Mouse (Mus musculus): ENCODE data around the gene Tmem150b. TPM values are rescaled to one million over a fixed set of nuclear protein-coding genes. Genes with fewer than 3 reads are reported as not detected.

Gene Tmem150b
- polyA plus RNA-seq, 1 experiment: not detected

DNA sequence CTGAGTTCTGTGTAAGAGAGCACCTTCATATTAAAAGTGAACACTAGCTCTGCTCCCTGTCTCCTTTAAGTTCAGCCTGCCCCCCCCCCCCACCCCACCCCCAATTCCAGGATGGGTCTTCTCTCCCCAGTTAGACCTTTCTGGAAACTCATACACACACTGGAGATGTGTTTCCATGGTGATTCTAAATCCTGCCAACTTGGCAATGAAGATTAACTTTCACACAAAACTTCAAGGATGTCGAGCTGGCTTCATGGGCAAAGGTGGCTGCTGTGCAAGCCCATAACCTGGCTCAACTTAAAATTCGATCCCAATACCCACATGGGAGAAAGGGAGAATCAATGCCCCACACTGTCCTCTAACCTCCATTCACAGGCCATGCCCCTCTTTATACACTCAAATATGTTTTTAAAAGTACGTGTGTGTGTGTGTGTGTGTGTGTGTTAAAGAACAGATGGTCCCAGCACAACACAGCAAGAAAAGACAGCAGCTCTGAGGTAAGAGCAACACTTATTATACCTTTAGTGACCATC lies 65.1 kb downstream of the Tmem150b start:
- H3K27me3 ChIP-seq (ENCODE audit: control insufficient read depth): no peaks in the 10 kb centered on the region
- H3K9me3 ChIP-seq (ENCODE audit: control insufficient read depth, low read length): no peaks in the 10 kb centered on the region
- peaks cover 60% of the 10 kb centered on the region for H3K36me3 ChIP-seq (ENCODE audit: control insufficient read depth)
- H3K4me3 ChIP-seq (replicated peaks): peak overlapping the region; percentile 83
- TF ChIP-seq TAL1 (IDR thresholded peaks at IDR 0.05; ENCODE audit: low read length) (no peak), GATA1 (IDR thresholded peaks at IDR 0.05; ENCODE audit: low read length) (no peak)
- H3K4me1 ChIP-seq (ENCODE audit: control insufficient read depth): peaks cover 61% of the 10 kb centered on the region

DNA sequence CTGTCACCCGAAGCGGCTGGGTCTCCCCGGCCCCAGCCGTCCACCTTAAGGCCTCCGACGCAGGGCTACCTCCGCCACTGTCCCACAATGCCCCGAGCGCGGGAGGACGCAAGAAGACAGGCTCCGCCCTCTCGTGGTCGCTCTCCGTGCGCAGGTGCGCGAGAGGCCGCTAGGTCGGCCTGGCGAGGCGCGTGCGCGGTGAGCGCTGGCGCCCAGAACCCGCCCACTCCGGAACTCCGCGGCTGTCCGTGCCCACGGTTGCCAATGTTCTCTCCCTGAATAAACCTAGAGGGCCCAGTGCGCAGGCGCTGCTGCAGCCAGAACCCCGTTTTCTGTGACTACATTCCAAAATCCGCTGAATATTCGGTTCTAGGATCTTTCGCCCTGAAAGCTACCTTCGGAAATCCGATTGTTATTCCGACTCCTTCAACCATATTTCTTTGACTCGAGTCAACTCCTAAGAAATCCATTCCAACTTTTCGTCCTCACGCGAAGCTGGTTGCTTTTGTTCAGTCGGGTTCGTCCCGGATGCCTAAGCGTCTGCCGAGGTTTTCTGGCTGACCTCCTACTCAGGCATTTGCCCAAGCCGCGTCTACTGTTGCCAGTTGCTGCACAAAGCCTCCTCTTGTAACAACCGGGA lies 66.0 kb downstream of the Tmem150b start, which contains the start of gene Ppp6r1:
Ppp6r1 (minus strand) TSS at position 108 of the 640 bp plus-strand sequence.
- no peak for TF ChIP-seq GATA1 (IDR thresholded peaks at IDR 0.05; ENCODE audit: low read length)
- no peak for TF ChIP-seq TAL1 (IDR thresholded peaks at IDR 0.05; ENCODE audit: low read length)

DNA sequence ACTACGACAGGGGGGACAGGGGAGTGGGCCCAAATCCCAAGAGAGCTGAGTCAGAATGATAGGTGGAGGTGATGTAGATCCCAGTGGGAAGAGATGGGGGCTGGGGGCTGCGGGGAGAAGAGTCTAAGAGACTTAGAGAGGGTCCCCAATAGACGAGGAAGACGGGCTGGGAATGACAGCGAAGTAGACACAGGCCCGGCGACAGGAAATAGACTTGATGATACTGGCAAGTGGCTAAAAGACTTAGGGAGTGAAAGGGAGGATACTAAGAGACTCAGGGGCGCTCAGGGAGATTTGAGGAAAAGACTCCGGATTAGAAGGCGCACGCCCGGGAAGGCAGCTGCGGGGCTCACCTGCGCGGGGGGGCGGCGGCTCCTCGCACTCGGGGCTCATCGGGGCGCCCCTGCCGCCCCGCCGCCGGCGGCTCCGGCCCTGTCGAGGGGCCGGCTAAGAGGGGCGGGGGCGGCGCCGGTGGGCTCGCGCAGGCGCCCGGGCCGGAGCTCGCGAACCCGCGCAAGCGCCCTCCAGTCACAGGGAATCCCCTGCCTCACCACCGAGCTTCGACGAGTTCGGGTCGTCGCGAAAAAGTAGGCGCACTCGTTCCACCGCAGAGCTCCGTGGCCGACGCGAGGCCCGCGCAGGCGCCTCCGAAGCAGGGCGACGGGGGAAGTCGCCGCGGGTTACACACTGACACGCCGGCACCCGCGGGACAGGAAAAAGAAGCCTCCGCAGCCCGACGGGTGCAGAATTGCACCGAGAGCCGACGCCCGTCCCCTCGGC lies 66.7 kb downstream of the Tmem150b start:
- Histone ChIP-seq H3K4me3 (replicated peaks) (peak overlapping the region; percentile 83), H3K9me3 (ENCODE audit: control insufficient read depth, low read length) (no peaks in the 10 kb centered on the region), H3K4me1 (ENCODE audit: control insufficient read depth) (peaks cover 68% of the 10 kb centered on the region), H3K27me3 (ENCODE audit: control insufficient read depth) (no peaks in the 10 kb centered on the region), H3K36me3 (ENCODE audit: control insufficient read depth) (peaks cover 64% of the 10 kb centered on the region)
- TF ChIP-seq TAL1 (IDR thresholded peaks at IDR 0.05; ENCODE audit: low read length) (no peak), GATA1 (IDR thresholded peaks at IDR 0.05; ENCODE audit: low read length) (no peak)

More for the DNA sequence above, 66.0 kb downstream of the Tmem150b start, which contains the start of gene Ppp6r1:
- Histone ChIP-seq H3K4me3 (replicated peaks) (peak within 1 kb of the TSS; percentile 83), H3K4me1 (ENCODE audit: control insufficient read depth) (peaks cover 65% of the 10 kb centered on the region), H3K36me3 (ENCODE audit: control insufficient read depth) (peaks cover 60% of the 10 kb centered on the region), H3K27me3 (ENCODE audit: control insufficient read depth) (no peaks in the 10 kb centered on the region), H3K9me3 (ENCODE audit: control insufficient read depth, low read length) (no peaks in the 10 kb centered on the region)

DNA sequence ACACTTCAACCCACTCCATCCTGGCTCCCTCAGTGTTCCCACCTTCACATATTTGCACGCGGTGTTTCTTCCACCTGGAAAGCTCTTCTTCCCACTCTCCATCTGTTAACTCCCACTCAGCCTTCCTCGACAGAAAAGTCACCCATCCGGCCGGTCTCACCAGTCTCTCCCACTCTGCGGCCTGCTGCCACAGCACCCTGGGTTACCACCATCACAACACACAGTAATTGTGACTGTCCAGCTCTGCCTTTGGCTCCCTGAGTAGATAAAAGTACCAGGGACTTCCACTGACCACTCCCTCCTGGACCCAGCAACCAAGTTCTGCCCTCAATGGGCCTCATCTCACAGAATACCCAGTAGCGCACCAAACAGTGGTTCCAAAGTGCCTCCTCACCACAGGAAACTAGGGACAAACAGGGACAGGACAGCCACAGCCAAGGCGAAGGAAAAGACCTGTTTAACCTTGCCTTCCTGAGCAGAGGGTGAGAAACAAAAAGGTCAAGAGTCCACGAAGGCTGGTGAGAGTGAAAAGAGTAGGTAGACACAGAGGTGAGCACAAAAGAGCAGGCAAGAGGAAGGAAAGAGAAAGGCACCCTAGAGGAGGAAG lies 67.4 kb downstream of the Tmem150b start:
- peaks cover 67% of the 10 kb centered on the region for H3K36me3 ChIP-seq (ENCODE audit: control insufficient read depth)
- no peak for TF ChIP-seq GATA1 (IDR thresholded peaks at IDR 0.05; ENCODE audit: low read length)
- TF ChIP-seq TAL1 (IDR thresholded peaks at IDR 0.05; ENCODE audit: low read length): no peak
- H3K27me3 ChIP-seq (ENCODE audit: control insufficient read depth): no peaks in the 10 kb centered on the region
- peak overlapping the region; percentile 83 for H3K4me3 ChIP-seq (replicated peaks)
- H3K4me1 ChIP-seq (ENCODE audit: control insufficient read depth): peaks cover 70% of the 10 kb centered on the region
- H3K9me3 ChIP-seq (ENCODE audit: control insufficient read depth, low read length): no peaks in the 10 kb centered on the region

Other genes starting within 250 kb of the Tmem150b start
- gene Ppp1r12c, start 223.6 kb downstream of the Tmem150b start, polyA plus RNA-seq (2012): 10.8 and 16.5 TPM in 2 replicates
- 0.28 TPM in 1 of 2 replicates, not detected in the other for gene Tnnt1, start 208.9 kb downstream of the Tmem150b start, polyA plus RNA-seq (2012)
- gene Tnni3, start 201.0 kb downstream of the Tmem150b start, polyA plus RNA-seq (2012): not detected in 2 replicates
- 0.02 TPM in 2 replicates for gene Dnaaf3, start 192.8 kb downstream of the Tmem150b start, polyA plus RNA-seq (2012)
- 0.38 and 0.50 TPM in 2 replicates for gene Syt5, start 177.7 kb downstream of the Tmem150b start, polyA plus RNA-seq (2012)
- gene Ptprh, start 121.2 kb downstream of the Tmem150b start, polyA plus RNA-seq (2012): not detected in 2 replicates
- gene Tmem86b, start 93.8 kb downstream of the Tmem150b start, polyA plus RNA-seq (2012): 2.3 and 2.7 TPM in 2 replicates
- 23.5 and 30.2 TPM in 2 replicates for gene Ppp6r1, start 66.2 kb downstream of the Tmem150b start, polyA plus RNA-seq (2012)
- gene Hspbp1, start 40.2 kb downstream of the Tmem150b start, polyA plus RNA-seq (2012): 12.9 and 13.0 TPM in 2 replicates
- gene Brsk1, start 34.6 kb downstream of the Tmem150b start, polyA plus RNA-seq (2012): 0.01 TPM in 1 of 2 replicates, not detected in the other
- gene Kmt5c, start 14.9 kb upstream of the Tmem150b start, polyA plus RNA-seq (2012): 67.3 and 67.8 TPM in 2 replicates
- gene Cox6b2, start 27.8 kb upstream of the Tmem150b start, polyA plus RNA-seq (2012): 25.4 and 26.4 TPM in 2 replicates
- not detected in 2 replicates for gene Fam71e2, start 46.1 kb upstream of the Tmem150b start, polyA plus RNA-seq (2012)
- gene Il11, start 57.6 kb upstream of the Tmem150b start, polyA plus RNA-seq (2012): not detected in 2 replicates
- not detected in 2 replicates for gene Tmem190, start 57.7 kb upstream of the Tmem150b start, polyA plus RNA-seq (2012)
- 6.1 and 6.2 TPM in 2 replicates for gene Tmem238, start 64.4 kb upstream of the Tmem150b start, polyA plus RNA-seq (2012)
- gene Rpl28, start 67.6 kb upstream of the Tmem150b start, polyA plus RNA-seq (2012): 1,289 and 1,793 TPM in 2 replicates
- 142 and 163 TPM in 2 replicates for gene Ube2s, start 87.3 kb upstream of the Tmem150b start, polyA plus RNA-seq (2012)
- not detected in 2 replicates for gene Shisa7, start 119.4 kb upstream of the Tmem150b start, polyA plus RNA-seq (2012)
- gene Isoc2b, start 145.0 kb upstream of the Tmem150b start, polyA plus RNA-seq (2012): 0.15 TPM in 1 of 2 replicates, not detected in the other
- 1.3 and 2.4 TPM in 2 replicates for gene Isoc2a, start 151.9 kb upstream of the Tmem150b start, polyA plus RNA-seq (2012)
- gene Gm36210, start 181.3 kb upstream of the Tmem150b start, polyA plus RNA-seq (2012): 0.05 TPM in 1 of 2 replicates, not detected in the other
- gene Zfp628, start 190.0 kb upstream of the Tmem150b start, polyA plus RNA-seq (2012): 8.5 and 8.9 TPM in 2 replicates
- 0.38 and 0.51 TPM in 2 replicates for gene Nat14, start 196.8 kb upstream of the Tmem150b start, polyA plus RNA-seq (2012)
- not detected in 2 replicates for gene Ssc5d, start 200.5 kb upstream of the Tmem150b start, polyA plus RNA-seq (2012)
- gene Sbk2, start 239.2 kb upstream of the Tmem150b start, polyA plus RNA-seq (2012): not detected in 2 replicates
- gene Sbk3, start 245.9 kb upstream of the Tmem150b start, polyA plus RNA-seq (2012): not detected in 2 replicates

Data from erythroblast, embryonic 14.5 days (primary cell).